Mouse (Mus musculus) kidney, adult 2 months (tissue): ENCODE measurements around the gene Clk3. TPM values are rescaled to one million over a fixed set of nuclear protein-coding genes. Genes with fewer than 3 reads are reported as not detected.

Source experiments
- DNase-seq: peaks from one replicate; pipeline ENCODE4 v3.0.0; 2021
- H3K27ac ChIP-seq: fragments of 200-500 bp; 2 replicates; pipeline ENCODE4 v1.5.1; 2012; ENCODE audit warnings: low read depth, low read length, control low read depth, inconsistent platforms; ENCODE audit not compliant: insufficient read depth
- H3K27me3 ChIP-seq: fragments of 200-500 bp; replicated peaks from 2 replicates; pipeline ENCODE4 v1.6.1; 2012; ENCODE audit warnings: mild to moderate bottlenecking, moderate library complexity, low read length, inconsistent platforms; ENCODE audit not compliant: control insufficient read depth, insufficient read depth
- H3K36me3 ChIP-seq: fragments of 200-500 bp; 2 replicates; pipeline ENCODE4 v1.6.1; 2012; ENCODE audit warnings: mild to moderate bottlenecking, moderate library complexity, low read length, inconsistent platforms; ENCODE audit not compliant: control insufficient read depth, insufficient read depth
- H3K4me1 ChIP-seq: fragments of 200-500 bp; 2 replicates; pipeline ENCODE4 v1.6.1; 2011; ENCODE audit warnings: low read length; ENCODE audit not compliant: control insufficient read depth, insufficient read depth
- H3K4me3 ChIP-seq: fragments of 200-500 bp; 2 replicates; pipeline ENCODE4 v1.5.1; 2011; ENCODE audit warnings: mild to moderate bottlenecking, low read depth, low read length, control low read depth; ENCODE audit not compliant: insufficient read depth
- CTCF ChIP-seq: fragments of 200-500 bp; conservative IDR thresholded peaks from 2 replicates; pipeline ENCODE4 v1.5.1; 2011; ENCODE audit warnings: low read depth, mild to moderate bottlenecking, control low read depth, low read length, moderate library complexity, mixed read lengths; ENCODE audit not compliant: insufficient read depth, insufficient read length
- POLR2A ChIP-seq: fragments of 200-500 bp; IDR thresholded peaks from one replicate; pipeline ENCODE4 v1.6.1; 2011; ENCODE audit warnings: low read depth, low read length, control low read depth
- WGBS: fragments of 180-500 bp; shearing (Covaris S2); methylation state at CpG from one replicate; pipeline ENCODE4 v1.1.7; 2018; 5-methylcytosine and 5-hydroxymethylcytosine counted together
- polyA plus RNA-seq: library from polyadenylated mRNA; depleted of rRNA; stranded (reverse); fragments of >200 nt; gene quantifications from 2 replicates; pipeline ENCODE4 v1.2.3, GENCODE M21; 2012

The Clk3 gene
- polyA plus RNA-seq, 1 experiment = 71.1 TPM

DNA sequence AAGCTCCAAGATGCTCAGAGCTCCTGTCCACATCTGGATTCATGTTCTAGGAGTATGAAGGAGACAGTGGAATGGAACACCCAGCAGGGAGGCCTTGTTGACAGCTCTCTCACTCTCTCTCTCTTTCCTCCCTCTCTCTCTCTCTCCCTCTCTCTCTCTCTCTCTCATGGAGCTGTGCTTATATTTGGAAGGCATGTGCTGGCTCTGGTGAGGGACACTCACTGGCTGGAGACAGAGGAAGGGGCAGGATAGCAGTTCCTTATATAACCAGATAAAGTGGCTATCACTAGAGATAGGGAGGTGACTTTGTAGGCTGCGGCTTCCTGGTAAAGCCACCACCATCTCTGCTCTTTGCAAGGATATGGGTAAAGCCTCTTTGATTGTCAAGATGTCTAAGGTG lies 4.6 kb upstream of the Clk3 start:
- Histone ChIP-seq H3K4me3 (no peak overlapping the region), H3K36me3 (no peaks in the 10 kb centered on the region), H3K27ac (no peak overlapping the region), H3K27me3 (no peaks in the 10 kb centered on the region), H3K4me1 (no peaks in the 10 kb centered on the region)
- 94% methylated on average over 1 of the region's 1 CpGs for WGBS
- no peak for DNase-seq
- no peak for TF ChIP-seq POLR2A
- no peak for TF ChIP-seq CTCF

GRCm38 (mm10) chr9:57769539-57770069 lies 3.9 kb upstream of the Clk3 start:
- no peaks in the 10 kb centered on the region for H3K36me3 ChIP-seq
- no peak overlapping the region for H3K27ac ChIP-seq
- no peak for TF ChIP-seq POLR2A
- no peak for TF ChIP-seq CTCF
- H3K4me3 ChIP-seq = no peak overlapping the region
- no peaks in the 10 kb centered on the region for H3K4me1 ChIP-seq
- H3K27me3 ChIP-seq = no peaks in the 10 kb centered on the region
- DNase-seq = no peak
- WGBS = 50% methylated on average over 2 of the region's 2 CpGs

DNA sequence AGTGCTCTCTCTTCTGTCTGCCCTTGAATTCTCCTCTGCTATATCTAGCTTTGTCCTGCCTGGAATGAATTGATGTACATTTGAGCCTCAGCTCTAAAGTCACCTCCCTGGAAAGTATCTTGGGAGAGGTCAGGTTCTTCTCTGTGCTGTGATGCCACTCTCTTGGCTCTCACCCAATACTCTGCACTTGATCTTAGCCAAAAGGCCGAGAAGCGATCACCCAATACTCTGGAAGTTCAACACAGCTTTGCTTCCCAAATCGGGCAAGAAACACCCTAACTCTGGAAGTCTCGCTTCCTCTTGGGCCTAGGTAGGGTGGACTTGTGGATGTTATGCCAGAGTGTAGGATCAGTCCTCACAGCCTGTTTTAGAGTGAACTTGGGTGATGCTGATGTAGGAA lies 1.6 kb upstream of the Clk3 start:
- no peaks in the 10 kb centered on the region for H3K36me3 ChIP-seq
- H3K4me3 ChIP-seq = no peak overlapping the region
- peaks cover 15% of the 10 kb centered on the region for H3K4me1 ChIP-seq
- H3K27me3 ChIP-seq = no peaks in the 10 kb centered on the region
- no peak for DNase-seq
- TF ChIP-seq POLR2A = no peak
- TF ChIP-seq CTCF = no peak
- H3K27ac ChIP-seq = no peak overlapping the region
- WGBS = 76% methylated on average over 4 of the region's 4 CpGs

- no peak for DNase-seq
- H3K4me1 ChIP-seq = peaks cover 23% of the 10 kb centered on the region
- H3K4me3 ChIP-seq = no peak overlapping the region
- no peak overlapping the region for H3K27ac ChIP-seq
- TF ChIP-seq CTCF (no peak), POLR2A (no peak)
- 69% methylated on average over 6 of the region's 6 CpGs for WGBS
- no peaks in the 10 kb centered on the region for H3K36me3 ChIP-seq
- no peaks in the 10 kb centered on the region for H3K27me3 ChIP-seq
Measured at GRCm38 (mm10) chr9:57766431-57766830, 771 bp upstream of the Clk3 start.

DNA sequence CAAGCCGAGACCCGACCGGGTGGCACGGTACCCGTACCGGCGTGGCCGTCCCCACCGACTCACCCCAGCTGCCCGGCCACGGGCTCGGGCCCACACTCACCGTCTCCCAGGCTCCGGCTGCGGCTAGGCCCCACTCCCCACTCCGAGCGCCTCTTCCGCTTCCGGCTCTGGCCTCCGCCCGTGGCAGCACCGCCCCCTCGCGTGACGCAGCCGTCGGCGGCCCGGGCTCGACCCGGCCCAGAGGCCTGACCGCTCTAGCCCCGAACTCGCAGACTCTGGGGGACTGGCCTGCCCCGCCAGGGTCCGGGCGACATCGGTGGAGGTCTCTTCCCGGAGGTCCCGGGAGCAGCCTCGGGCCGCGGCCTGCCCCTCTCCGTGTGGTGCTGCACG lies 691 bp downstream of the Clk3 start:
- peak; percentile 55 for TF ChIP-seq POLR2A
- no peak for TF ChIP-seq CTCF
- peaks cover 25% of the 10 kb centered on the region for H3K4me1 ChIP-seq
- peak; percentile 97 for DNase-seq
- peak overlapping the region; percentile 99 for H3K27ac ChIP-seq
- peaks cover 2% of the 10 kb centered on the region; the same call in 1 of the 2 replicates for H3K36me3 ChIP-seq
- peak overlapping the region; percentile 96 for H3K4me3 ChIP-seq
- H3K27me3 ChIP-seq = no peaks in the 10 kb centered on the region
- WGBS = 1% methylated on average over 45 of the region's 45 CpGs

DNA sequence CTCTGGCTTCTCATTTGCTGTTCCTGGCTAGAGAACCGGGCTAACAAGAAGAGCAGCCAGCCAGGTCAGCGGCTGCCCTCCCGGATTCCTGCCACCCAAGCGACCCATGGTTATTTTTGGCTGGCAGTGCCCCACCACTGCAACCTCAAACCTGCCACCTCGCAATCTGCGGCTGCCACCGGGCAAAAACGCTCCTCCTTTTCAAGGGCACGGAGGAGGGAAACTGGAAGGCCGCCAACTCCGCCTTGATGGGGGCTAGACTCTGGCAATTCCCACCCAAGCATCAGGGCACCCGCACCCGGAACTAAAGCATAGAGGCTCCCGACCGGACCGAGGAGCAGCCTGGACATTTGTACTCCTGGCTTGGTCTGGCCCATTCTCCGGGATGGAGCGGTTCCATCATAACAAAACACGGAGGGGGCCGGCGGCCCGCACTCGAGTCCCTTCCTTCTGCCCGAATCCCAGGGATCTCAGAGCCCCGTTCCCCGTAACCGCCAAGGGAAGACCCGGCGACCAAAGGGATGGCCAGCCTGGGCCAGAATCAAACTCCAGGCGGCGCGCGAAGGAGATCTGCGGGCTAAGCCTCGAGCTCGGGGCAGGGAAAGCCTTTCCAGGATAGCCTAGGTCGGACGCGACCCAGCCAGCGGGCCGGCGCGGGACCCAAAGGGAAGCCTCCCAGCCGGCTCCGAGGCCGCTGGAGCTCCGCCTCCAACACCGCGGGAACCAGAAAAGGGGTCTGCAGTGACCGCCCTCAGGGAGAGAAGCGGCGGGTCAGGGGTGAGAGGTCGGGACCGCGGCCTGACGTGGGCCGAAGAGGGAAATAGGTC lies 1.3 kb downstream of the Clk3 start:
- Histone ChIP-seq H3K4me1 (peaks cover 29% of the 10 kb centered on the region), H3K4me3 (peak overlapping the region; percentile 96), H3K27me3 (no peaks in the 10 kb centered on the region), H3K36me3 (peaks cover 2% of the 10 kb centered on the region; the same call in 1 of the 2 replicates), H3K27ac (peak overlapping the region; percentile 97)
- peak; percentile 89 for DNase-seq
- TF ChIP-seq CTCF = no peak
- TF ChIP-seq POLR2A = no peak
- under 1% methylated on average over 57 of the region's 57 CpGs for WGBS

GRCm38 (mm10) chr9:57762563-57762991 lies 3.1 kb downstream of the Clk3 start:
- Histone ChIP-seq H3K4me1 (peaks cover 33% of the 10 kb centered on the region), H3K4me3 (no peak overlapping the region), H3K27me3 (no peaks in the 10 kb centered on the region), H3K36me3 (peaks cover 2% of the 10 kb centered on the region; the same call in 1 of the 2 replicates), H3K27ac (no peak overlapping the region)
- WGBS = 24% methylated on average over 6 of the region's 6 CpGs
- peak; percentile 68 for TF ChIP-seq CTCF
- no peak for TF ChIP-seq POLR2A
- peak; percentile 65 for DNase-seq
